Mouse (Mus musculus): ENCODE data around the gene Taar9. TPM values are rescaled to one million over a fixed set of nuclear protein-coding genes. Genes with fewer than 3 reads are reported as not detected.
"Not testable (repeated sequence)": the region's sequence is repeated elsewhere in the genome, so short reads cannot be mapped to it uniquely, and the experiment has no call there.

The Taar9 gene
- polyA plus RNA-seq, 1 experiment, result not detected

- TF ChIP-seq POLR2A (IDR thresholded peaks at IDR 0.05; ENCODE audit: low read depth, low read length) (no peak), CTCF (IDR thresholded peaks at IDR 0.05; ENCODE audit: borderline replicate concordance, insufficient read depth, low read length) (no peak)
- H3K4me1 ChIP-seq (ENCODE audit: control insufficient read depth, insufficient read depth, low read length), result no peaks in the 10 kb centered on the region
- no peak overlapping the region for H3K4me3 ChIP-seq (ENCODE audit: insufficient read depth, low read length)
- no peak overlapping the region for H3K27ac ChIP-seq (ENCODE audit: insufficient read depth, low read length)
These were observed 23.4 kb downstream of the Taar9 start for GRCm38 (mm10) chr10:24085936-24086335.

- TF ChIP-seq POLR2A (IDR thresholded peaks at IDR 0.05; ENCODE audit: low read depth, low read length), result no peak
- TF ChIP-seq CTCF (IDR thresholded peaks at IDR 0.05; ENCODE audit: borderline replicate concordance, insufficient read depth, low read length), result peak; percentile 33; the same call in 1 of the 2 replicates
These were observed 29.2 kb downstream of the Taar9 start for GRCm38 (mm10) chr10:24080166-24080565.

GRCm38 (mm10) chr10:24076200-24076599, 33.1 kb downstream of the Taar9 start, which contains the start of gene Taar8a:
TSS of gene Taar8a (plus strand) at chr10:24076500.
- H3K4me1 ChIP-seq (ENCODE audit: control insufficient read depth, insufficient read depth, low read length); H3K4me3 ChIP-seq (ENCODE audit: insufficient read depth, low read length); H3K27ac ChIP-seq (ENCODE audit: insufficient read depth, low read length): not testable (repeated sequence)

More at GRCm38 (mm10) chr10:24080166-24080565, 29.2 kb downstream of the Taar9 start:
- Histone ChIP-seq H3K4me1 (ENCODE audit: control insufficient read depth, insufficient read depth, low read length) (no peaks in the 10 kb centered on the region), H3K4me3 (ENCODE audit: insufficient read depth, low read length) (no peak overlapping the region), H3K27ac (ENCODE audit: insufficient read depth, low read length) (no peak overlapping the region)

GRCm38 (mm10) chr10:24074751-24075150, 34.6 kb downstream of the Taar9 start:
- not testable (repeated sequence) for H3K4me1 ChIP-seq (ENCODE audit: control insufficient read depth, insufficient read depth, low read length); H3K4me3 ChIP-seq (ENCODE audit: insufficient read depth, low read length); H3K27ac ChIP-seq (ENCODE audit: insufficient read depth, low read length)

GRCm38 (mm10) chr10:24058986-24059385, 50.3 kb downstream of the Taar9 start:
- H3K4me1 ChIP-seq (ENCODE audit: control insufficient read depth, insufficient read depth, low read length), result no peaks in the 10 kb centered on the region
- no peak overlapping the region for H3K4me3 ChIP-seq (ENCODE audit: insufficient read depth, low read length)
- no peak overlapping the region for H3K27ac ChIP-seq (ENCODE audit: insufficient read depth, low read length)
- TF ChIP-seq CTCF (IDR thresholded peaks at IDR 0.05; ENCODE audit: borderline replicate concordance, insufficient read depth, low read length) (no peak), POLR2A (IDR thresholded peaks at IDR 0.05; ENCODE audit: low read depth, low read length) (no peak)

Other genes with a start within 250 kb of the Taar9 start
- 4.5 and 5.1 TPM in 2 replicates for gene Vnn1, start 214.8 kb downstream of the Taar9 start, polyA plus RNA-seq (2011; ENCODE audit: insufficient read length, low read depth, missing spikeins)
- not detected in 2 replicates for gene Taar1, start 189.2 kb downstream of the Taar9 start, polyA plus RNA-seq (2011; ENCODE audit: insufficient read length, low read depth, missing spikeins)
- not detected in 2 replicates for gene Taar2, start 171.0 kb downstream of the Taar9 start, polyA plus RNA-seq (2011; ENCODE audit: insufficient read length, low read depth, missing spikeins)
- not detected in 2 replicates for gene Taar3, start 160.0 kb downstream of the Taar9 start, polyA plus RNA-seq (2011; ENCODE audit: insufficient read length, low read depth, missing spikeins)
- not detected in 2 replicates for gene Taar4, start 149.0 kb downstream of the Taar9 start, polyA plus RNA-seq (2011; ENCODE audit: insufficient read length, low read depth, missing spikeins)
- not detected in 2 replicates for gene Taar5, start 138.8 kb downstream of the Taar9 start, polyA plus RNA-seq (2011; ENCODE audit: insufficient read length, low read depth, missing spikeins)
- not detected in 2 replicates for gene Taar6, start 123.9 kb downstream of the Taar9 start, polyA plus RNA-seq (2011; ENCODE audit: insufficient read length, low read depth, missing spikeins)
- not detected in 2 replicates for gene Taar7a, start 116.1 kb downstream of the Taar9 start, polyA plus RNA-seq (2011; ENCODE audit: insufficient read length, low read depth, missing spikeins)
- not detected in 2 replicates for gene Taar7b, start 109.6 kb downstream of the Taar9 start, polyA plus RNA-seq (2011; ENCODE audit: insufficient read length, low read depth, missing spikeins)
- gene Taar7d, start 82.3 kb downstream of the Taar9 start, polyA plus RNA-seq (2011; ENCODE audit: insufficient read length, low read depth, missing spikeins), result not detected in 2 replicates
- not detected in 2 replicates for gene Taar7e, start 71.9 kb downstream of the Taar9 start, polyA plus RNA-seq (2011; ENCODE audit: insufficient read length, low read depth, missing spikeins)
- not detected in 2 replicates for gene Taar7f, start 60.0 kb downstream of the Taar9 start, polyA plus RNA-seq (2011; ENCODE audit: insufficient read length, low read depth, missing spikeins)
- gene Taar8a, start 33.0 kb downstream of the Taar9 start, polyA plus RNA-seq (2011; ENCODE audit: insufficient read length, low read depth, missing spikeins), result not detected in 2 replicates
- gene Taar8b, start 17.2 kb downstream of the Taar9 start, polyA plus RNA-seq (2011; ENCODE audit: insufficient read length, low read depth, missing spikeins), result not detected in 2 replicates
- gene Taar8c, start 7.6 kb downstream of the Taar9 start, polyA plus RNA-seq (2011; ENCODE audit: insufficient read length, low read depth, missing spikeins), result not detected in 2 replicates
- 93.6 and 103 TPM in 2 replicates for gene Stx7, start 39.8 kb upstream of the Taar9 start, polyA plus RNA-seq (2011; ENCODE audit: insufficient read length, low read depth, missing spikeins)
- 29.0 and 40.2 TPM in 2 replicates for gene Moxd1, start 114.0 kb upstream of the Taar9 start, polyA plus RNA-seq (2011; ENCODE audit: insufficient read length, low read depth, missing spikeins)